Mouse (Mus musculus) heart, postnatal 14 days (tissue): ENCODE results near the gene Atg2a. TPM values are rescaled to one million over a fixed set of nuclear protein-coding genes. Genes with fewer than 3 reads are reported as not detected.
"Not testable (repeated sequence)": the region's sequence is repeated elsewhere in the genome, so short reads cannot be mapped to it uniquely, and the experiment has no call there.

Experiments
- DNase-seq, 2 experiments: peaks; one replicate each; pipeline ENCODE4 v3.0.0; 2021 to 2022
- intact Hi-C: fragments of 180-260 bp; cut with DNase I; formaldehyde crosslinking; loops from one replicate; pipeline ENCODE4 v1.15.1; 2025
- microRNA-seq, 2 experiments: library from miRNA; unstranded; fragments of <30 nt; microRNA quantifications; one replicate each; pipeline ENCODE4 v1.2.0; 2021 to 2022
- total RNA-seq, 2 experiments: library from RNA; stranded (reverse); gene quantifications; 2 replicates each; pipeline ENCODE4 v1.2.3; 2021

Atg2a gene
- total RNA-seq, 2 experiments from 2014 or later, result 20.4 to 22.7 TPM

- DNase-seq, result no peak
- intact Hi-C loops, result loop anchor here (5.0 kb wide), 1 partner anchor 1648 kb away; no protein-coding TSS in a partner anchor
Measured at GRCm38 (mm10) chr19:6310181-6310580, 68.7 kb downstream of the Atg2a start.

- not testable (repeated sequence) for DNase-seq
- intact Hi-C loops, result loop anchor here (5.0 kb wide), 1 partner anchor 1649 kb away; no protein-coding TSS in a partner anchor
Measured at GRCm38 (mm10) chr19:6311783-6312182, 70.3 kb downstream of the Atg2a start.

Small RNAs within 50 kb of the gene (microRNA-seq; reads per million reads assigned to microRNA genes)
- gene Mir192 (11.0 to 19.1 reads per million in 2 experiments), gene Mir194-2 (17.5 to 35.0 reads per million in 2 experiments)

Other genes with a start within 250 kb of the Atg2a start
- gene Capn1, start 225.8 kb upstream of the Atg2a start, total RNA-seq, result 10 to 100 TPM; 31.7 to 36.8 TPM
- gene Syvn1, start 195.1 kb upstream of the Atg2a start, total RNA-seq, result 10 to 100 TPM; 17.5 to 18.9 TPM
- gene Mrpl49, start 183.9 kb upstream of the Atg2a start, total RNA-seq, result 10 to 100 TPM; 37.1 to 37.4 TPM
- 100 to 1,000 TPM; 597 to 635 TPM for gene Fau, start 183.8 kb upstream of the Atg2a start, total RNA-seq
- 10 to 100 TPM; 11.8 to 12.6 TPM for gene Znhit2, start 180.5 kb upstream of the Atg2a start, total RNA-seq
- 1 to 10 TPM; 2.9 to 5.5 TPM for gene Tm7sf2, start 173.3 kb upstream of the Atg2a start, total RNA-seq
- 10 to 100 TPM; 27.9 to 32.3 TPM for gene Vps51, start 164.4 kb upstream of the Atg2a start, total RNA-seq
- not detected for gene Tmem262, start 161.6 kb upstream of the Atg2a start, total RNA-seq
- not detected for gene Gm28374, start 159.4 kb upstream of the Atg2a start, total RNA-seq
- 10 to 100 TPM; 16.7 to 19.7 TPM for gene Zfpl1, start 156.7 kb upstream of the Atg2a start, total RNA-seq
- gene Cdca5, start 156.7 kb upstream of the Atg2a start, total RNA-seq, result 1 to 10 TPM; 1.1 to 1.5 TPM
- not detected for gene AC131692.1, start 147.2 kb upstream of the Atg2a start, total RNA-seq
- gene Naaladl1, start 135.9 kb upstream of the Atg2a start, total RNA-seq, result not detected
- gene Sac3d1, start 123.0 kb upstream of the Atg2a start, total RNA-seq, result 1 to 10 TPM; 9.4 to 9.7 TPM
- 10 to 100 TPM; 12.2 to 14.7 TPM for gene Snx15, start 113.4 kb upstream of the Atg2a start, total RNA-seq
- gene Batf2, start 100.7 kb upstream of the Atg2a start, total RNA-seq, result under 1 TPM; 0.46 to 0.88 TPM
- 10 to 100 TPM; 54.8 to 58.4 TPM for gene Arl2, start 100.1 kb upstream of the Atg2a start, total RNA-seq
- not detected for gene Majin, start 57.3 kb upstream of the Atg2a start, total RNA-seq
- gene Gpha2, start 15.3 kb upstream of the Atg2a start, total RNA-seq, result not detected
- gene Ppp2r5b, start 5.8 kb upstream of the Atg2a start, total RNA-seq, result 10 to 100 TPM; 31.4 to 35.1 TPM
- gene Ehd1, start 35.1 kb downstream of the Atg2a start, total RNA-seq, result 100 to 1,000 TPM; 163 to 172 TPM
- 1 to 10 TPM; 8.9 to 9.8 TPM for gene Cdc42bpg, start 64.8 kb downstream of the Atg2a start, total RNA-seq
- gene Men1, start 93.3 kb downstream of the Atg2a start, total RNA-seq, result 10 to 100 TPM; 18.2 to 18.5 TPM
- 10 to 100 TPM; 56.3 TPM for gene Map4k2, start 99.5 kb downstream of the Atg2a start, total RNA-seq
- gene Sf1, start 122.0 kb downstream of the Atg2a start, total RNA-seq, result 100 to 1,000 TPM; 102 to 105 TPM
- gene Pygm, start 142.7 kb downstream of the Atg2a start, total RNA-seq, result 100 to 1,000 TPM; 824 to 866 TPM
- 10 to 100 TPM; 66.6 to 70.7 TPM for gene Rasgrp2, start 157.7 kb downstream of the Atg2a start, total RNA-seq
- gene Nrxn2, start 177.1 kb downstream of the Atg2a start, total RNA-seq, result 1 to 10 TPM; 5.2 to 5.9 TPM